Mouse (Mus musculus): ENCODE measurements around the gene Sfta2.

The Sfta2 gene

GRCm38 (mm10) chr17:35584330-35584937 is 16.9 kb upstream of the Sfta2 start:
- POLR2A ChIA-PET = interaction anchor here in 3 of 4 experiments (0.6 to 1.4 kb wide), 12 partner anchors 10 to 409 kb away, joined by 3 to 11 read pairs (median 3); no protein-coding TSS in a partner anchor
- CTCF ChIA-PET = interaction anchor here (0.5 to 2.7 kb wide), 114 partner anchors 8 to 1479 kb away, joined by 3 to 66 read pairs (median 3); partner anchors contain the start of genes Ddr1 (in 2 of the 4), Sfta2 (in 2 of the 4), Gabbr1 (in 1 of the 4) and Gm9573 (in 1 of the 4)

- ChIA-PET POLR2A (interaction anchor here in 2 of 4 experiments (0.5 to 2.1 kb wide), 9 partner anchors 10 to 940 kb away, joined by 3 to 5 read pairs (median 3); partner anchors contain the start of genes 2300002M23Rik (in 1 of the 2), Atf6b (in 1 of the 2) and Gtf2h4 (in 1 of the 2)), CTCF (interaction anchor here in 3 of 4 experiments (0.6 to 1.8 kb wide), 12 partner anchors 9 to 417 kb away, joined by 3 to 18 read pairs (median 3); no protein-coding TSS in a partner anchor)
These were observed 14.1 kb upstream of the Sfta2 start for GRCm38 (mm10) chr17:35587291-35587690.

- ChIA-PET POLR2A (interaction anchor here in 2 of 4 experiments (0.8 to 2.1 kb wide), 11 partner anchors 9 to 235 kb away, joined by 3 to 5 read pairs (median 3); partner anchors contain the start of genes 2300002M23Rik (in 1 of the 2), Flot1 (in 1 of the 2) and Sfta2 (in 1 of the 2)), CTCF (interaction anchor here in 3 of 4 experiments (0.6 to 1.8 kb wide), 9 partner anchors 10 to 151 kb away, joined by 3 to 18 read pairs (median 3); no protein-coding TSS in a partner anchor)
These were observed 13.0 kb upstream of the Sfta2 start for GRCm38 (mm10) chr17:35588387-35588786.

- ChIA-PET POLR2A (interaction anchor here in 2 of 4 experiments (0.9 to 6.8 kb wide), 14 partner anchors 11 to 132 kb away, joined by 3 to 73 read pairs (median 4); partner anchors contain the start of gene Sfta2 (in 2 of the 2)), CTCF (interaction anchor here (0.5 to 2.0 kb wide), 18 partner anchors 9 to 403 kb away, joined by 3 to 9 read pairs (median 3); partner anchors contain the start of gene Sfta2 (in 1 of the 4))
These were observed 10.7 kb upstream of the Sfta2 start for GRCm38 (mm10) chr17:35590410-35591218.

GRCm38 (mm10) chr17:35591219-35591578 is 10.2 kb upstream of the Sfta2 start:
- CTCF ChIA-PET = interaction anchor here (0.5 to 2.0 kb wide), 17 partner anchors 9 to 403 kb away, joined by 3 to 9 read pairs (median 3); partner anchors contain the start of gene Sfta2 (in 1 of the 4)

GRCm38 (mm10) chr17:35591731-35592130 is 9.6 kb upstream of the Sfta2 start:
- CTCF ChIA-PET = interaction anchor here in 3 of 4 experiments (0.6 to 3.8 kb wide), 16 partner anchors 10 to 402 kb away, joined by 3 to 12 read pairs (median 4); partner anchors contain the start of gene Sfta2 (in 1 of the 3)

More at GRCm38 (mm10) chr17:35591219-35591578, 10.2 kb upstream of the Sfta2 start:
- POLR2A ChIA-PET = interaction anchor here in 2 of 4 experiments (0.5 to 6.8 kb wide), 14 partner anchors 11 to 348 kb away, joined by 3 to 73 read pairs (median 4); partner anchors contain the start of gene Sfta2 (in 2 of the 2)

GRCm38 (mm10) chr17:35592131-35592530 is 9.2 kb upstream of the Sfta2 start:
- CTCF ChIA-PET = interaction anchor here in 3 of 4 experiments (0.6 to 3.8 kb wide), 5 partner anchors 45 to 148 kb away, joined by 3 to 12 read pairs (median 5); no protein-coding TSS in a partner anchor
- POLR2A ChIA-PET = interaction anchor here in 2 of 4 experiments (1.4 to 6.8 kb wide), 8 partner anchors 10 to 44 kb away, joined by 3 to 73 read pairs (median 6); partner anchors contain the start of gene Sfta2 (in 2 of the 2)

More at GRCm38 (mm10) chr17:35591731-35592130, 9.6 kb upstream of the Sfta2 start:
- POLR2A ChIA-PET = interaction anchor here in 2 of 4 experiments (0.5 to 6.8 kb wide), 12 partner anchors 10 to 347 kb away, joined by 3 to 73 read pairs (median 4); partner anchors contain the start of gene Sfta2 (in 2 of the 2)

- ChIA-PET POLR2A (interaction anchor here in 3 of 4 experiments (0.6 to 6.8 kb wide), 53 partner anchors 8 to 345 kb away, joined by 3 to 73 read pairs (median 4); partner anchors contain the start of genes Gm9573 (in 1 of the 3), Ier3 (in 1 of the 3), Mdc1 (in 1 of the 3) and Mrps18b (in 1 of the 3)), CTCF (interaction anchor here (0.6 to 3.8 kb wide), 38 partner anchors 9 to 793 kb away, joined by 3 to 15 read pairs (median 4); partner anchors contain the start of genes Ddr1 (in 1 of the 4) and Mucl3 (in 1 of the 4))
These were observed 7.6 kb upstream of the Sfta2 start for GRCm38 (mm10) chr17:35593786-35594185.

GRCm38 (mm10) chr17:35594456-35594855 is 6.9 kb upstream of the Sfta2 start:
- CTCF ChIA-PET = interaction anchor here (0.6 to 3.8 kb wide), 37 partner anchors 8 to 519 kb away, joined by 3 to 15 read pairs (median 4); partner anchors contain the start of genes Ddr1 (in 1 of the 4) and Mucl3 (in 1 of the 4)
- POLR2A ChIA-PET = interaction anchor here in 3 of 4 experiments (0.6 to 6.8 kb wide), 53 partner anchors 9 to 345 kb away, joined by 3 to 73 read pairs (median 5); partner anchors contain the start of genes Gm9573 (in 1 of the 3), Ier3 (in 1 of the 3), Mdc1 (in 1 of the 3) and Mrps18b (in 1 of the 3)

- ChIA-PET POLR2A (interaction anchor here in 2 of 4 experiments (0.5 to 1.6 kb wide), 8 partner anchors 8 to 224 kb away, joined by 3 to 7 read pairs (median 4); partner anchors contain the start of gene Ier3 (in 1 of the 2)), CTCF (interaction anchor here in 2 of 4 experiments (0.6 to 1.6 kb wide), 5 partner anchors 13 to 244 kb away, joined by 3 to 5 read pairs (median 4); partner anchors contain the start of gene Mdc1 (in 1 of the 2))
These were observed 4.0 kb upstream of the Sfta2 start for GRCm38 (mm10) chr17:35597399-35597798.

GRCm38 (mm10) chr17:35601736-35602354 is 496 bp downstream of the Sfta2 start:
- POLR2A ChIA-PET = interaction anchor here in 3 of 4 experiments (0.6 to 6.3 kb wide), 15 partner anchors 8 to 241 kb away, joined by 3 to 73 read pairs (median 4); partner anchors contain the start of gene Gm9573 (in 1 of the 3)
- CTCF ChIA-PET = interaction anchor here in 3 of 4 experiments (0.5 to 1.5 kb wide), 12 partner anchors 8 to 626 kb away, joined by 3 to 10 read pairs (median 4); no protein-coding TSS in a partner anchor

- ChIA-PET POLR2A (interaction anchor here in 2 of 4 experiments (0.6 to 2.3 kb wide), 33 partner anchors 9 to 457 kb away, joined by 3 to 15 read pairs (median 4); partner anchors contain the start of genes Gm9573 (in 1 of the 2), Ier3 (in 1 of the 2) and Sfta2 (in 1 of the 2)), CTCF (interaction anchor here (0.6 to 2.0 kb wide), 17 partner anchors 17 to 371 kb away, joined by 3 to 10 read pairs (median 4); no protein-coding TSS in a partner anchor)
These were observed 15.8 kb downstream of the Sfta2 start for GRCm38 (mm10) chr17:35617127-35617526.

- ChIA-PET CTCF (interaction anchor here in 2 of 4 experiments (1.0 to 1.8 kb wide), 3 partner anchors 9 to 111 kb away, joined by 3 to 7 read pairs (median 4); no protein-coding TSS in a partner anchor), POLR2A (interaction anchor here in 2 of 4 experiments (1.3 to 2.4 kb wide), 5 partner anchors 9 to 36 kb away, joined by 3 to 7 read pairs (median 5); no protein-coding TSS in a partner anchor)
These were observed 25.2 kb downstream of the Sfta2 start, which contains the start of gene Gm9573 for GRCm38 (mm10) chr17:35626537-35626936. Gm9573 (minus strand) TSS chr17:35626637.

GRCm38 (mm10) chr17:35633992-35634391 is 32.6 kb downstream of the Sfta2 start:
- ChIA-PET CTCF (interaction anchor here (0.5 to 4.2 kb wide), 45 partner anchors 10 to 361 kb away, joined by 3 to 62 read pairs (median 4); partner anchors contain the start of genes Vars2 (in 2 of the 4) and Gtf2h4 (in 1 of the 4)), POLR2A (interaction anchor here in 3 of 4 experiments (0.7 to 3.2 kb wide), 15 partner anchors 10 to 303 kb away, joined by 3 to 12 read pairs (median 4); partner anchors contain the start of genes Gtf2h4 (in 1 of the 3), Ier3 (in 1 of the 3), Mucl3 (in 1 of the 3) and Vars2 (in 1 of the 3))

- POLR2A ChIA-PET = interaction anchor here (0.6 to 3.0 kb wide), 16 partner anchors 9 to 186 kb away, joined by 3 to 12 read pairs (median 4); partner anchors contain the start of genes Gtf2h4 (in 1 of the 4), Ier3 (in 1 of the 4) and Vars2 (in 1 of the 4)
- CTCF ChIA-PET = interaction anchor here (0.6 to 4.2 kb wide), 88 partner anchors 9 to 1055 kb away, joined by 3 to 62 read pairs (median 4); partner anchors contain the start of genes Vars2 (in 2 of the 4), Gm9573 (in 1 of the 4), Gtf2h4 (in 1 of the 4) and H2-T24 (in 1 of the 4)
These were observed 33.9 kb downstream of the Sfta2 start for GRCm38 (mm10) chr17:35635202-35635601.

Data from embryonic stem cell, embryonic (primary cell).